Mouse (Mus musculus) CD4-positive, CD25-positive, alpha-beta regulatory T cell, adult 4 months (primary cell): ENCODE measurements around the gene Comtd1. TPM values are rescaled to one million over a fixed set of nuclear protein-coding genes. Genes with fewer than 3 reads are reported as not detected.

Experiments used
- ATAC-seq: one replicate; pipeline ENCODE4 v1.8.0; 2017
- polyA plus RNA-seq, 2 experiments: library from polyadenylated mRNA; unstranded; fragments of 100-300 nt; shearing (Covaris generic); gene quantifications; one replicate each; pipeline ENCODE4 v1.2.1; 2017

Gene Comtd1
- polyA plus RNA-seq, 2 experiments from 2014 or later, result 19.0 to 20.4 TPM

DNA sequence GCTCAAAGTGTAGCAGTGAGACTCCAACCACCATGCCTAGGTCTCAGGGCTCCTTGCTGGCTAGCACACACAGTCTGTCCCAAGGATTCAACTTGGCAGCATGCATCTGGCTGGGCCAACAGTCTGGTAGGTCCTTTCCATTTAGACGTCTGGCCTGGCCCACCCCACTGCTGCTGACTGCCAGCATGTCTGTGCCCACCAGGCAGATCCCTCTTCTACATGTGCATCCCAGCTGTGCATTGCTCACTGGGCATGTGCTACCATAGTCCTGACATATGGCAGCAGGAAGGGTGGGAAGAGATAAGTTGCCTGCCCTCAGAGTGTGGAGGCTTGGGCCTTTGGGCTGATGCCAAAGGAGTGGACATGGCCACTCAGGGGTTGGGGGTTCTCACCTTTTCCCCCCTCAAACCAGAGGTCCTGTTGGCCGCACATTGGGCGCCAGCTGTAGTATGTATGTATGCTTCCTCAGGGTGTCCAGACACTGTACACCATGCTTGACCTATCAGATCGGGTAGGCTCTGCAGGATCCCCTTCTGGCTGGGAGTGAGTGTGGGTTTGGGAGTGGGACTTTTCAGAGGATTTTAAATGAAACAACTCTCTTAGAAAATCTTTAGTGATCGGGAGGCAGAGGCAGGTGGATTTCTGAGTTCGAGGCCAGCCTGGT lies 46.1 kb downstream of the Comtd1 start:
- ATAC-seq, result no peak

DNA sequence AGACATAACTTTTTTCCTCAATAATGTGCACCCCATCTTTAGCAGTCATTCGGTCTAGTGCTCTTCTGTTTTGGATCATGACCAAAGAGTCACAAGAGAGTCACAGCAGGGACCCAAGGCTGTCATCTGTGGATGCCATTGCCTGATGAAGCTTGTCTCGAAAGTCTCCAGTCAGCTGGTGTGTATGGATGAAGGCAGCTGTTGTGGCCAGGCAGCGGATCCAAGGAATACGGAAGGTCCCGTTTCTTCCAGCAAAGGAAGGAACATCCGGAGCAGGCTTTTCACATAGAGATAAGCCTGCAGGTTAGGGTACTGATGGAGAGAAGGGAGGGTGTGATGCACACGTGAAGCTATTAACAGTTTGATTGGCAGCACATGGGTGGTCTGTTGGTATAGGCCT lies 47.2 kb downstream of the Comtd1 start:
- no peak for ATAC-seq

DNA sequence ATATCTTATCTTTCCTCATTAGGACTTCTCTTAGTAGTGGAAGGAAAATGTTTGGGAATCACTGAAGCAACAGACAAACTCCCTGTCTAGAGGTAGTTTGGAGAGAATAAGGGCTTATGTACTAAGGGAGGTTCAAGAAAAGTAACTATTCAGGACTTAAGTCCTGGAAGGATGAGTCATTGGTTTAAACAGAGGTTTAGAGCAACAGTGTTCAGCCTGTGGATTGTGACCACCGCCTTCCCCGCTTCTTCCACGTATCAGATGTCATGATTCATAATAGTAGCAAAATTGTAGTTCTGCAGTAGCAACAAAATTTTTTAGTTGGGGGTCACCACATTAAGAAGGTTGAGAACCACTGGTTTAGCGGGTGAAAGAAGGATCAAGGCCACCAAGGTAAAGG lies 48.1 kb downstream of the Comtd1 start:
- ATAC-seq, result no peak

Other genes starting within 250 kb of the Comtd1 start
- gene Dupd1, start 134.4 kb downstream of the Comtd1 start, polyA plus RNA-seq, result not detected
- gene Samd8, start 98.4 kb downstream of the Comtd1 start, polyA plus RNA-seq, result 1 to 10 TPM; 4.2 to 4.8 TPM
- not detected for gene Dusp13, start 97.8 kb downstream of the Comtd1 start, polyA plus RNA-seq
- 100 to 1,000 TPM; 239 to 241 TPM for gene Vdac2, start 23.7 kb downstream of the Comtd1 start, polyA plus RNA-seq
- not detected for gene Zfp503, start 140.6 kb upstream of the Comtd1 start, polyA plus RNA-seq
- not detected for gene Lrmda, start 170.7 kb upstream of the Comtd1 start, polyA plus RNA-seq